Mouse (Mus musculus) mouse trophoblast stem cell (cell line): ENCODE results near the gene Slc44a2.

Experiments
- in situ Hi-C, 2 experiments: fragments of 300-500 bp; cut with MseI, MboI; formaldehyde crosslinking; loops; 2 replicates in 1 of 2; 3 replicates in 1 of 2; pipeline ENCODE4 v1.15.1; 2025

Slc44a2 gene

DNA sequence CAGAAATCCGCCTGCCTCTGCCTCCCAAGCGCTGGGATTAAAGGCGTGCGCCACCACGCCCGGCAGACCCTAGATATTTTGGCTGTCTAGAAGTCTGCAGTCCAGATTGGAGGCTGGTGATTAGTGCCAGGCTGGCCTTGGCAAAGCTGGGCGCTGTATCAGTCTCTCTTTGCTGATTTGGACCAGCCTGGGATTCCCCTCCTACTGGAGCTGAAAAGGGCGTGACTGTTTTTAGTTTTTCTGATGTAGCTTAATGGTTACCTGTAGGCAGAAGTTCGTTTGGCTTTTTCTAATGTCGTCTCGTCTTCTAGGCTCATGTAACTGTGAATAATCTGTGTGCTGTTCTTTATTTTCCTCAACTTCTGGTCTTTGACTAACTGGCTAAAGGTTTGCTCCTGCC, 48.6 kb downstream of the Slc44a2 start:
- in situ Hi-C loops = no loop called here

DNA sequence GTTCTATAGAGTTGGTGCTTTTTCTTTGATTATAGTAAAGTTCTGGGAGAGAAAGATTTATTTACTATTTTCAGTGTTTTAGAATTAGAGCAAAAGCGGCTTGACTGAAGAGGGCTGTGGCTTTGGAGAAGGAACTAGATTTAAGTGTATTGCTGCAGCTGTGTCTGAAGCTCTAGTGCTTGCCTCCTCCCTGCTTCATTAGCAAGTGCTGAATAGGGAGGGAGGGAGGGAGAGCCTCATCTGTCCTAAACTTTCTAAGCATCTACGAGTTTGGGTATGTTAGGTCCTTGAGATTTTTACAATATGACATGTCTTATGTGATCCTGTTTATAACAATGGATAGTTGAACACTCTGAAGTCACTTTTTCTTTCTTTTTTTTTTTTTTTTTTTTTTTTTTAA, 50.4 kb downstream of the Slc44a2 start:
- in situ Hi-C loops = no loop called here

DNA sequence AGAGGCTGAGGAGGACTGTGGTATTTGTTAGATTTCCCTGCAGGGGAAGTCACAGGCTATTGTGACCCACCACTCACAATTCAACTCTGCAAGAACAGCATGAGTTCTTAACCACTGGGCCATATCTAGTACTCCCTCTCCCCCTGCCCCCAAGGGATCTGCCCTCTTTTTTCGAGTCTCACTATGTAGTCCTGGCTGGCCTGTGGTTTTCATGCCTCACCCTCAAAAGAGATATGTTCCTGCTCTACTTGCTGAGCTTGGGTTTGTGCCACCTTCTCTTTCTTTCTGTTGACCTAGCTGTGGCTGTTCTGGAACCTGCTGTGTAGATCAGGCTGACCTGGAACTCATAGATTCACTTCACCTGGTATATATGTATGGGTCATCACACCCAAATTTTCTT, 52.0 kb downstream of the Slc44a2 start:
- in situ Hi-C loops = no loop called here

DNA sequence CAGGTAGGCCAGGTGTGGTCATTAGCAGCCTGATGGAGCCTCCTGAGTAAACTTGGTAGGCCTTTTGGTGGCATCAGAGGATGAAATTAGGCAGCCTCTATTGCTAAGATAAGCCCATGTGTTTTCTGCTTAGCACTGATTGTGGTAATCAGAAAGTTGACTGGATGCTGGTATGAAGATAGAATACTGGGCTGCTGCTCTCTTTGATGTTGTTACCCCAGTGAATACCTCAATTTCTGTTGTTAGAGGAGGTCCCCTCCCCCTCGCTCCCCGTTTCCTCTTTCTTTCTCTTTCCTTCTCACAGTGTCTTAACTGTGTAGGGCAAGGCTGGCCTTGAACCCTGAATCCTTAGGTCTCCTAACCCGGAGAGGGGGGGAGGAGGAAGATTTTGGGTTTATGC, 58.7 kb downstream of the Slc44a2 start:
- in situ Hi-C loops = no loop called here

DNA sequence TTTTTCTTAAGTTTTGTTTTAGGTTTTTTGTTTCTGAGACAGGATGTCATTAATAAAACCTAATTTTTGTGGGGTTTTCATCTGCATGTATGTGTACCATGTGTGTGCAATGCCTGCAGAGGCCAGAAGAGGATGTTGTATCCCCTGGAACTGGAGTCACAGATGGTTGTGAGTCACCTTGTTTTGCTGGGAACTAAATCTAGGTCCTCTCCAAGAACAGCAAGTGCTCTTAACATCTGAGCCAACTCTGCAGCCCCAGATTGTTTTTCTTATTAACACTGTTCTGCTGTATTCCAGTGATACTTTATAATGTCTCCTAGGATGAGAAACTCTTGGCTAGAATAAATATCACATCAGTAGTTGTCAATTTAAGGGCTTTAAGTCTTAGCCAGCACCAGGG, 60.4 kb downstream of the Slc44a2 start:
- in situ Hi-C loops = no loop called here

DNA sequence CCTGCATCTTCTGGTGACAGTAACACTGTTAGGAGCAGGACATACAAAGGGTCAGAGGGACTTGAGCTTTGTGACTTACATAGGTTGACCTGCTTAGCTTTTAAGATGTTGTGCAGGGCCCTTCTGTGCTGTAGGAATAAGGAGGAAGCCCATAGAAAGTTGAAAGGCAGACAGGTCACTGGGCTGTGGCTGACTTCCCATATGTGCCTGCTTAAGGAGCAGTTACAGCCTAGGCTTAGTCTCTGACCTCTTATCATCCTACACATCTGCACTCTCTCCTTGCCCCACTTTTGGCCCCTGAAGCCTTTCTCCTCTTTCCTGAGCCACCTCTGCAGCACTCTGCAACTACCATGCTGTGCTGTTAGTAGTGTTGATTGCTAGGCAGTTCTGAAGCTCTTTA, 63.5 kb downstream of the Slc44a2 start:
- in situ Hi-C loops = no loop called here

DNA sequence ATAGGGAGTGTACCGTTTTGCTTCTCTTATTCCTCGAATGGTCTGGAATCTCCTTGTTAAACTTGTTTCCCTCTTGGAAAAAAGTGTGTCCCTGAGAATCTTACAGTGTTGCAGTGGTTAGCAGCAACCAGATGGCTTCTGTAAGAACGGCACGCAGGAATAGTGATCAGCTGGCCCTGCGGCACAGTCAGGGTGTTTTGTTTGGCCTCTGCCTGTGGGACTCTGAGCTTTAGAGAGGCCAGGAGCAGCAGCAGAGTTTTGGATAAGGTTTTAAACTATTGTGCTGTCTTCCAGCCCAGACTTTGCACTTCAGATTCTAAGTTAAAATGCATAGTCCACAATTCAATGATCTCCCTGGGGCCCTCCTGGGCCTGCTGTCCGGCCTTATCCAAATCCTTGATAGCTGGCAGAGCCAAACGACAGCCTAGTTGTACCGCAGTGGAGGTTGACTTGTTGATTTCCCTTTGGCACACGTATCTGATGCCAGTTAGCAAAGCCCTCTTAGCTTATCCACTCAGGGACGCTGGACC, 72.2 kb downstream of the Slc44a2 start:
- in situ Hi-C loops = no loop called here

DNA sequence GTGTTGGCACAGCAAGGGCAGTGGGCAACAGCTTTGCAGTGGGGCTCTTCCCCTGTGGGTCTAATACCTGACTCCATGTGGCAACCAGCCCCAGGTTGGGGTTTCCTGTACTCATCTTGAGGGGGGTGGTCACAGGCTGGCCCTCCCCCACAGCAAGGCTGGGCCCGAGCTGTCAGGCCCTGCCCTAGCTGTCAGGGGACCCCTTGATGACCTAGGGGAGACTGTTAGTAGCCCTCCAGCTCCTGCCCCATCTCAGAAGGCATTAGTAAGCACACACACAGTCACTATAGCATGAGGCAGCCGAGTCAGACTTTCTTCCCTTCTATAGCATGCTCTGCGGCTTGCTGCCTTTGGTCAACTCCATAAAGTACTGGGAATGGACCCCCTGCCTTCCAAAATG, 75.2 kb downstream of the Slc44a2 start:
- in situ Hi-C loops = no loop called here

DNA sequence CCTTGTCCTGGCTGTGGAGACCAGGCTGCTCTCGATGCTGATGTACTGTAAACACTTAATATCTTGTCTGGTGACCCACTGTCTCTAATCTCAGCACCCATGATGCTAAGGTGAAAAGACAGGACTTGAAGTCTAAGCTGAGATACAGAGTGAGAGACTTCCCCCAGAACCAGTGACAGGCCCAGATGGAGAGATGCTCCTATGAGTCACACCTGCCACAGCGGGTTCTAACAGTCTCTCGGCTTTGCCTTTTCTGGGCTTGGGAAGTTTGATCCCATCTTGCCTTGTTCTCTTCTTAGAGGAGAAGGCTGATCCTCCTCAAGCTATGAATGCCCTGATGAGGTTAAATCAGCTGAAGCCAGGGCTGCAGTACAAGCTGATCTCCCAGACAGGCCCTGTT, 76.7 kb downstream of the Slc44a2 start:
- in situ Hi-C loops = no loop called here

DNA sequence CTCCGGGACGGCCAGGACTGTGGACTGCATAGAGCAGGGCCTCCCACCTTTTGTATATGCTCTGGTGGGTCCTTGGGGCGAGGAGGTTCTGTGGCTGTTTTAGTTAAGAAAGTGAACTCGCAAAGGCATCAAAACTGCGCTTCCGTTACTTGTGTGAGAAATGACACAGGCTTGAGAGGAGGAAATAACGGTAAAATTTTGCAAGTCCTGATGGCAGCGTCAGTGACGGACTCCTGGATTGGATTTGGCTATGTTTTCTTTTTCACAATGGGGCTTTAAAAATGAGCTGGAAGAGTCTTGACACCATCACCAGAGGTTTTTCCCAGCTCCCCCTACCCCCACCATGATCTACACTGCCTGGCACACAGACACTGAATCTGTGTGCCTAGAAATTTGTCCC, 80.5 kb downstream of the Slc44a2 start:
- in situ Hi-C loops = no loop called here

DNA sequence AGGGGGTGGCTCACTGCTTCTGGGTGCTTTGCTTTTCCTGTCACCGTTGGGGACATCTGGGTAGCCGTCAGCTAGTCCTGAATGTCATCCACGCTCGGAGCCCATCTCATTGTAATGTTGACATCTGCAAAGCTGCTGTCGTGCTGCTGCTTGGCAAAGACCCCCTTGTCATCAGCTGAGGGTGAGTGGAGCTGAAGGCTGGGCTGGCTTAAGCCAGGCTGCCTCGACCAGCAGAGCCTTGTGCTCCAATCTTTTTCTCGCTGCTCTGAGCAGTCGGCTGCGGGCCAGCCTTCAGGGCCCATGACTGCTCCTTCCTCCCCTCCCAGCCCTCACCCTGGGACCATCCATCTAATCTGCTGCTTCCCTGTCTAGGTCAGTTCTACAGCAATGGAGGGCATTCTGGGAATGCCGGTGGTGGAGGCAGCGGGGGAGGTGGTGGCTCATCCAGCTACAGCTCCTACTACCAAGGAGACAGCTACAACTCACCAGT, 82.3 kb downstream of the Slc44a2 start:
- in situ Hi-C loops = no loop called here

DNA sequence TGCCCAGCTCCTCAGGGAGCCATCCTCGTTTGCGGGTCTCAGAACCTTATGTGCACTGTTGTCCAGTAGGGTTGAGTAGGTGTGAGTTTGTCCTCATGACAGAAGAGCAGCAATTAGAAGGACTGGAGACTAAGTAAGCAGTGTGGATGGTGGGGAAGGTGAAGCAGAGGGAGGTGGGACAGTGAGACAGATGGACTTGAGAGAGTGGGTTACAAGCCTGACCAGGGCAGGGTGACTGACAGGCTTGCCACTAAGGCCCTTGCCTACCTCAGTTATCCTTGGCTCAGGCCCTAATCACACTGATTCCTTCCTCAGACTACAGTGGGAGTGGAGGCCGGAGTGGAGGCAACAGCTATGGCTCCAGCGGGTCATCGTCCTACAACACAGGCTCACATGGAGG, 83.2 kb downstream of the Slc44a2 start:
- in situ Hi-C loops = no loop called here
